Mouse (Mus musculus) adrenal gland, adult 8-10 months (tissue): ENCODE results near the gene Drg1. TPM values are rescaled to one million over a fixed set of nuclear protein-coding genes. Genes with fewer than 3 reads are reported as not detected.

ENCODE experiments used
- DNase-seq: peaks from one replicate; pipeline ENCODE4 v3.0.0; 2022
- total RNA-seq, 4 experiments: library from RNA; stranded (reverse); gene quantifications; 2 replicates each; pipeline ENCODE4 v1.2.4; 2022

The Drg1 gene
- 100 to 1,000 TPM; 104 to 111 (median 110) TPM for total RNA-seq

DNA sequence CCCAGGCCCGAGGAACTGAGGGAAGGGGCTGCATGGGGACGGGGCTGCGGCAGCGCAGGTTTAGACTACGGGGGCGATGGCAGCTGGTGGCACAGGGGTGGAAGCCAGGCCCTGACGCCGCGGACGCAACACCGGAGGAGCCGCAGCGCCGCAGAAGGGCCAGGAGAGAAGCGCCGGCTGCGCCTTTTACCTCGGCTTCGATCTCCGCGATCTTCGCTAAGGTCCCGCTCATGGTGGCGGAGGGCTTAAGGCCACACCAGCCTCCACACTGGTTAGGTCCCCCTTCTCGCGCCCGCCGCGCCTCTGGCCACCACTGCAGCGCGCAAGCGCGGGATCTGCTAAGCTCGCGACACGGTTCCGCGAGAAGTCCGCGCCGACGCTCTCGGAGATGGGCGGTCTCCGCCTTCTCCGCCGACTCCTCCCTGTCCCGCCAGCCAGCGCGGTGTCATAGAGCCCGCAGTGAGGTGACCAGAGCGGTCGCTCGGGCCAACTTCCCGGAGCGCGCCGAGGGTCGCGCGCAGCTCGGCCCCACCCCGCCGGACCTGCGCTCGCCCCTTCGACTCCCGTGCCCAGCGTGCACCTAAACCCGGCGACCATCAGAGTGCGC lies at the start of gene Drg1:
Gene Drg1, minus strand, starts transcription at position 337 of the 607 bp plus-strand sequence.
- peak; percentile 91 for DNase-seq

DNA sequence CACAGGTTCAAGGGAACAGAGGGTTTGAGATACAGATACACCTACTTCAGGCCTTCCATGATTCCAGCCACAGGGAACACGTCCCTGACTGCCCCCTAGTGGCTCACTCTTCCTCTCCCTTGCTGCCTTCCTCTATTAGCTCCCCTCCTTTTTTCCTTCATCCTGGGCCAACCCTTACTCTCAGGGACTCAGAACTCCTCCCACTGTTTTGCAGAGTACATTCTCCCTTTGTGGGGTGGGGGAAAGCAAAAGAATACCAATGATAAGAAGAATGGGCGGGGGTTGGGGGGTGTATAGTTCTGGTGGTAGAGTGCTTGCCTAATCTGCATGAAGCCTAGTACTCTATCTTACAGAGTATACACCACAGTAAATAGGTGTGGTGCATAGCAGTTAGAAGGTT lies 47.9 kb upstream of the Drg1 start:
- peak; percentile 58 for DNase-seq

DNA sequence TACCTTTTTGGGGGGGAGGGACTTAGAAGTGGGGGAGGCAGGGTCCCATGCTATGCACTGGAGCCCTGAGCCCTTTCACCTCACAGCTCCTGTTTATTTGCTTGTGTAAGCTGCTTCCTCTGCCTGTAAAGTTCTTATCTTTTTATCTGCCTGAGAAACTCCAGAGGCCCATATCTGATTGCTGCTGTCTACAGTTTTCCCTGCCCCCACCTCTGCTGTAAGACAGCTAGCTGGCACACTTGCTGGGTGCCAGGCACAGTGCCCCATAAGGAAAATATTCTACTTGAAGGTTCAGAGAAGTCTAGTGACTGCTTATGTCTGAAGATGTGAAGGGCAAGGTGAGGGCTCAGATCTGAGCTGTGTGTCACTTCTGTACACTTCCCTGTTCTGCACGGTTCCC lies 47.1 kb upstream of the Drg1 start:
- DNase-seq: no peak

DNA sequence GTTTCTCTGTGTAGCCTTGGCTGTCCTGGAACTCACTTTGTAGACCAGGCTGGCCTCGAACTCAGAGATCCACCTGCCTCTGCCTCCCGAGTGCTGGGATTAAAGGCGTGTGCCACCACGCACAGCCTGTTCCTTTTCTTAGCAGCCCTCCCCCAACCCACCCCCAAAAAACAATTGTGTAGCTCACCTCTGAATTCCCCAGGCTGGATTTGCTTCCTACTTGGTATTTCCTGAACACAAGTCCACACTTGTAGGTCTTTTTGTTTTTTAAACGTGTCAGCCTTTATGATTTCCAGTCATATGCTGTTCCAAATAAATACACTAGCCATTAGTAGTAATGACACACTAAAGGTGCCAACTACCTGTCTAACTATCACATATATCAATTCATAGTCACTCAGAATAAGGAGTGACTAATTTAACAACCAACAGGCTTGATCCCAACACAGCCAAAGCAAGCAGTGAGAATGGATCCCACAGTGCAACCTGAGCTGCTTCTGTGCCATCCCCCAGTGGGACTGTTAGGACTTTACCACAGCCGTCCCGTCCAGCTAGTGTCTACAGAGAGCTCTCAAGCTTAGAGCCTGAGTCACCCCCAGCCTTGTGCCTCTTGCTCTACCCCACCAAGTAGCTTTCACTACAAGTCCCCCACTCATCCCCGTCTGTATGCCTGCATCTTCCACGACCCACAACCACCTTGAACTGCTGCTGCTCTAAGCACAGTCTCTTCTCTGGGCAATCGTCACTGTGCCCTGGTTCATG lies 45.6 kb upstream of the Drg1 start:
- no peak for DNase-seq

DNA sequence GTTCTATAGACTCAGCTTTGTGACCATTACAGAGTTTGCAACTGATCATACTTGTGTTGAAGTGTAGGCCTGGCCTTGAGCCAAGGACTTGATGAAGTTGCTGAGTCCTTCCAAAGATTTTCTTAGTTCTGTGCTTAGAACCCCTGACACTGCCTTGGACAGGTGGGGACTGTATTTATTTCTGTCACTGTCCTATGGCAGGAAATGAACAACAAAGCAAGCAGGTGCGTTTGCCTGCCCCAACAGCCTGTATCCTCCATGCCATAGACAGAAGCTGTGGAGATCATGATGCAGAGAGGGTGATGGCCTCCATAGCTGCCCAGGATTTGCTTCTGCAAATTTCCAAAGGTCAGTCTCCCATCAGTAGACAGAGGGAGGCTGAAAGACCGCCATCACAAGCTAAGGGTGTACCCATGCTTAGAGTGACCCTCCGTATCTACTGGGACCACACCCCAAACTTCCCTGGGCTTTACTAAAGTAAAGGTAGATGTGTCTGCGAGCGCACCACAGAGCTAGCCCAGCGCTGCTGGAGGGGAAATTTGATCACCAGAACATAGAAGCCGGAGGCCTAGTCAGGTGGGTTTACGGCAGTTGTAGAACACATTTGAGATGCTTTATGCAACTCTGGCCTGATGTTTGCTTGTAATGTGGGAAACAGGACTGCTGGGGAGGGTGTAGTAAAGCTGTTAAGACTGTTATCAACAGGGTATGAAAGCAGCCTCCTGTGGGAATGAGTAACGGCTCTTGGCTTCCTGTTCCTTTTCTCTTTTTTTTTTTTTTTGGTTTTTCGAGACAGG lies 44.8 kb upstream of the Drg1 start:
- no peak for DNase-seq

DNA sequence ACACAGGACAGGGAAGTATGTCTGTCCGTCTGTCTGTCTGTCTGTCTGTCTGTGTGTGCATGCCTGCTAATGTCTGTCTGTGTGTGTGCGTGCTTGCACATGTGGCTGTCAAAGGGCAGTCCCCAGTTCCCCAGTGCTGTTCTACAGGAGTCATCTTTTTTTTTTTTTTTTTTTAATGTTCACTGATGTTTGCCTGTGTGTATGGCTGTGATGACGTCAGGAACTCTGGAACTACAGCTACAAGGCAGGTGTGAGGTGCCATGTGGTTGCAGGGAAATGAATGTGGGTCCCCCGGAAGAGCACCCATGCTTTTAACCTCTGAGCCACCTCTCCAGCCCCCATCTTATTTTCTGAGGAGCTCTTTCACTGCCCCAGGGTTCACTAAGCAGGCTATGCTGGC lies 43.7 kb upstream of the Drg1 start:
- no peak for DNase-seq

DNA sequence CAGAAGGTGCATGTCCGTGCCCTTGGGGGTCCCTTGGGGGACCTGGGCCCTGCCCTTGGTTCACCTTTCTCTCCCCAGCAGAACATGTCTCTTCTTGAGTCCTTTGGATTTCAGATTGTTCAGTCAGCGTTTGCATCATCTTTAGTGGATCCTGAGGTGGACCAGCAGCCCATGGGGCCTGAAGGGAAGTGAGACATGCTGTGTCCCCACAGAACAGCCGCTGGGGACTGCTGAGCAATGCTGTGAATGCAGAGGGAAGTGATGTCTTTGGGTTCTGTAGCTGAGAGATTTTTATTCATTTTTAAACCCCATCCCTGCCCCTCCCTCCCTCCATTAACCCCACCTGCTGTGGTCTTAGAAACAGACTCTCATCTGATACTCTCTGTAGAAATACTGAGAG lies 41.7 kb upstream of the Drg1 start:
- DNase-seq: no peak

DNA sequence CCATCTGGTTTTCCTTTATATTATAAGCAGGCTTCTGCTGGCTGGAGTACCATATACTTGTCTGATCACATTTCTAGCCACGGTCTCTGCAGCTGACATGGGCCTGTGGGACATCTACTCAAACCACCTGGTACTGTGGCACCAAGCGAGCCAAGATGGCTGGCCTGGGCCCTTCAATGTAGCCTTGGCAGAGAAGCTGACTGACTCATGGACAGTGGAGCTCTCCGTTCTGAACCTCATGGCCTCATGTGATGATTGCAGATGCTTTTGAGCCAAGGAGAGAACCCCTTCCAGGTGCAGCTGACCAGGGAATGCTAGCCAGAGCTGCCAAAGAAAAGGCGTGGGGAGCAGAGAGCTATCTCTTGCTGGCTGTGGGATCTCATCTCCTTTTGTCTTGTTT lies 39.6 kb upstream of the Drg1 start:
- DNase-seq: no peak

DNA sequence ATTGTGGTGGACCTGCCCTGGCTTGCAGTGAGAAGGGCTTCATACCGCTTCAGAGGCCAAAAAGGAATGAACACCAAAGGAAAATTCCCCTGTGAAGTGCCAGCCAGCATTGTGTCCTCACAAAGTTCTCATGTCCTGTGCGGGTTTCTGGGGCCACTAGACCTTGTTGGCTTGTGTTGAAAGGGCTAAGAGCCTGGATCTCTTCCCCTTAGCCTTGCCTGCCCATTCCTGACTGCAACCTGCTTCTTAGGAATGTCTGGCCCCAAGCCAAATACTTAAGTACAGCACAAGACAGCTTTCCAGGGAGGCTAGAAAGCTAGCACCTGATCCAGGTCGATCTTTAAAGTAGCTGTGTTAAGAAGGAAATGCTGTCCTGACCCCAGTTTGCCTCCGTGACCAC lies 36.6 kb upstream of the Drg1 start:
- no peak for DNase-seq

DNA sequence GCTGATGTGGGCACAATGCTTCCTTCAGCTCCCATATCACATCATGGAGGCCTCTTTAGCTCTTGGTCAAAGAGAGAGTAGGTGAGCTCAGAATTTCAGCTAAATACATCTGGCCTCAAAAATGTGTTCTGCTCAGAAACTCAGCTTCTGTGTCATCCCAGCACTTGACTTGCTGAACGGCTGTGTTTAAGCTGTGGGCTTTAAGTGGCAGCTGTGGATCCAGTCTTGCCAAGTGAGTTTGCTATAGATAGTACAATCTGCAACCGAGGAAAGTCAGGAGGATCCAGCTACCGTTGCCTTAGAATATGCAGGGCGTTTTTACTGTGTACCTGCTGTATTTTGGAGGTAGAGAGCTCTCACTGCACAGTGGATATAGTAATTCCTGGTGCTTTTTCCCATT lies 36.2 kb upstream of the Drg1 start:
- no peak for DNase-seq

DNA sequence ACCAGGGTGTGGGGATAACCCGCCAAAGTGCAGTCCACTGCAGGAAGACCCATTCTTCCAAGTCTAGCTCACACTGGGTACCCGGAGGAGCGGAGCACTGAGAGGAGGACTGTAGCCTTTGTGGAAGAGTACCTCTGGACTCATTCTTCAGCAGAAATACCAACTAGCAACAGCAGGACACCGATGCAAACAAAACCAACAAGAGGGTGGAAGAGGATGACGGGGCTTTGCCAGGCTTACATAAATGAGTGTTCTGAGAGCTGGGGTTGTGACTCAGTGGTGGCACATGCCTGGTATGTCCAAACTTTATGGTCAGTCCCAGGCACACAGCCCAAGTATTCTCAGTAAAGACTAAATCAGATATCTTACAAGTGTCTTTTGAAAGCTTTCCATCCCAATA lies 34.9 kb upstream of the Drg1 start:
- no peak for DNase-seq

DNA sequence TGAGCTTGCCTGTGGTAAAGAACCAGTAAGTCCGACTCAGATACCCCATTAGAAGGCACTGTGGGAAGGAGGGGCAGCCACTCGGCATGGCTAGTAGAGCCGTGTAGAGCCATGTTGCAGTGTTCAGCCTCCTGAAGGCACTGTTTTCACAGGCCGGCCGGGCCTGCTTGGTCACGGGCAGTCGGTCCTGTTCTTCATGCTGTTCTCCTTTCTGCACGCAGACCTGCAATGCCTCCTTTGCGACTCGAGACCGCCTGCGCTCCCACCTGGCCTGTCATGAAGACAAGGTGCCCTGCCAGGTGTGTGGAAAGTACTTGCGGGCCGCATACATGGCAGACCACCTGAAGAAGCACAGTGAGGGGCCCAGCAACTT lies 32.6 kb upstream of the Drg1 start:
- DNase-seq: no peak

DNA sequence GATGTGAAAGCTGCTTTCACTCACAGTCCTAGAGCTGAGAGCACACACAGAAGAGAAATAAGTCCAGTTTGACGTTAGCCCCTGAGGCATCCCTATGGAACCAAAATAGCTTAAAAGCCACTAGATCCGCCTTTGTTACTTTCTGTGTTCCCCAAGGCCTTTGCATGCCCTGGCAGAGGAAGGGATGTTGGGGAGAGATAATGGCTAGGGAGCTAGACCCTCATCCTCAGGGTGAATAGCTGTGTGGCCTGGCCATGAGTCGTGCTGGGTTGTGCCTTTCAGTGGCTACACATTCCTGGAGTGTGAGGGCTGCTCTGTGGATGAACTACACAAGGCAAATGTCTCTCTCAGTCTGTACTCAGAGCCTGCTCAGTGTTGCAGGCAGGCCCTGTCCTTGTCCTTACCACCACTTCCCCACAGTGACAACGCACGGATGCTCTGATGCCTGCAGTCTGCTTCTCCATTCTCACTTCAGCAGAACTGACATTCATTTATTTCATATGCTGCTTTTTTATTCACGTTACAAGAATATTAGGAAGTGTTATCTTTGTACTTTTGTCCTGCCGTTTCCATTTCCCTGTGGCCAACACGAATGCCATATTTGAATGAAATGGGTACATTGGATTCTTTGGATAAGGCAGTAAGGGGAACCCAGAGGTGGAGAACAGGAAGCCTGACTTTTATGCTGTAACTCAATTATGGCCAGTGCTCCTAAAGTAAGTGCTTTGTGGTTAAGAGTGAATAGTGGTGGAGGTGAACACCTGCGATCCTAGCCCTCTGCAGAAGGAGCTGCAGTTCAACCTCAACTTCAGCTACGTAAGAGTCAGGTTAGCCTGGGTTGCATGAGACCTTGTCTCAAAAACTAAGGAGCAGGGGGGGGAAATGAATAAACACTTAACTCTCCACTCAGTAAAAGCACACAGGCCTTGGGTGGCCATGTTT lies 31.9 kb upstream of the Drg1 start:
- no peak for DNase-seq

DNA sequence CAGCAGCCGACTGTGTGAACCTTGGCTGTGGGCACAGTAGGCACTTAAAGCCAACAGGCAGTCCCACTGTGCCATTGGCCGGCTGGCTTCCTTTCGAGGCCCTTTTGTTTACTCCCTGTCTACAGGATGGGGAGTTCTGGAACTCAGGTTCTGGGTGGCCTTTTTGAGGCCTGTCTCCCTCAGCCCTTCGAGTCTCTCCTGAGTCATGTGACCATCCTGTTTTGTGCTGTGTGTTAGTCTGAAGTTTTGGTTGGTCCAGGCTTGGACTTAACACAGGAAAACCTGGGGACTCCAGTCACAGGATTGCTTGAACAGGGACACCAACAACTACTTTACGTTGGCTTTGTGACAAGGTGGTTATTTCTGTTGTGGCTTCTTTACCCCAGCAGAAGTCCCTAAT lies 29.8 kb upstream of the Drg1 start:
- DNase-seq: no peak

DNA sequence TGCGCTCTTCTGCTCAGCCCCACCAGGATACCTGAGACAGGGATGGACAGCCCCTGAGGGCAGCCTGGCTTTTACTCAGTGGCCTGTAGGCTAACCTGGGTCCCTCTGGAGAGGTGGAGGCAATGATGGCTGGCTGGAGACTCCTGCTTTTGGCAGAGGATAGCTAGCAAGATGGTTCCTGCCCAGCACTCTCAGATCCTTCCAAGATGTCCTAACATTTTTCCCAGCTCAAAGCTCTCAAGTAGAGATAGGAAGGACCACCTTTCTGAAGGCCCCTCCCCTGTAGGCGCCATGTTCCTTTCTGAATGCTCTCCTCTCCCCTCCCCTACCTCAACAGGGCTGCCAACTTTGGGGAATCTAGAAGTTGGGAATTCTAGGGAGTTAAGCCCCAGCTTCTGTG lies 28.4 kb upstream of the Drg1 start:
- DNase-seq: no peak

DNA sequence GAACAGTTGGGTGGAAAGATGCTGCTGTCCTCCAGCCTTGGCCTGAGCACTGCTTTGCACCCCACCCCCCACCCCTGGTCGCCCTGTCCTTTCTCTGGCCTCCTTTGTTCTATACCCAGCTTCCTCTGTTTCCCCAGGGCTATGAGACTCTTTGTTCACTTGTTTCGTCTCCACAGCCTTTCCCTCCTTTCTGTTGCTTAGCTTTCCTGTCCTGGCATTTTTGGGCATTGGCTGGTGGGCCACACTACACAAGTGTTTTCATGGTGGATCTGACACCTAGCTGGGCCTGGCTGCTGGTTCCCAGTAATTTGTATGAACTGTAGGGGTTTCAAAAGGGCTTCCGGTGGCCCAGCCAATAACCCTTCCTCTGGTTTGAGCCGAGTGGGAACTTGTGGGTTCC lies 27.1 kb upstream of the Drg1 start:
- DNase-seq: no peak

DNA sequence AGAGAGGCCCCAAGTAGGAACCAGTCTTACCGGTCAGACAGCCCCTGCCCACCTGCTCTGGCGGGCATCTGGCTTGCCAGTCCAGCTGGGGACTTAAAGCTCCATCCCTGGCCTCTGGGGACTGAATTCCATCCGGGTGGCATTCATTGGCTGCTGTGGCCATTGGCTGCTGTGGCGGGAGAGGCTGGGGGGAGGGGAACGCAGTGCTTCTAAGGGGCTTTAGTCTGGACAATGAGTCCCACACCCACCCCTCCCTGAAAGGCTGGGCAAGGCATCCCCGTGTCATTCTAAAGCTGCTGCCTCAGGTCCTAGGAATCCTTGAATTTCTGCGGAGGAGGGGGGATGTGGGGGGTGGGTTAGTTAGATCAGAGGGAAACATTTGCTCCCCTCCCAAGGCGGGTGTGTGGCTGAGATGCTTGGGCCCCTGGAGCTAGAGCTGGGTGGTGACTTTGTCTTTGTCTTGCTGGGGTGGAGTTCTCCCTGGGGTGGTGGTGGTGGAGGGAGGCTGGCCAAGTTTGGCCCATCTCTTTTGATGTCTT lies 26.6 kb upstream of the Drg1 start:
- no peak for DNase-seq

DNA sequence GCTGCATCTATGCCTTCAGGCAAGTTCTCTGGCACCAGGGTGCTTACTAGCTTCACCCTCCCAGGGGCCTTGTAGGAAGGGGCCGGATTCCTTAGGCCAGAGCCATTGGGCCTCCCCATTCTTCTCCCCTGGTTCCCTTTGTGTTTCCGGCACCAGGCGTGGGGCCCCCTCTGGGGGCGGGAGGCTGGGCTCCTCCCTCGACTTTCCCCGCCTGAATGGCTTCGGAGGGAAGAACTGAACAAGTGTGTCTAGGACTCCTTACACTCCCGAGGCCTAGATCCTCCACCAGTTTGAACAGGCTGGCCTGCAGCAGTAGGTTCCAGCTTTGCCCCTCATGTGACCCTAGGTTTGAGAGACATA lies 25.8 kb upstream of the Drg1 start:
- DNase-seq: no peak

DNA sequence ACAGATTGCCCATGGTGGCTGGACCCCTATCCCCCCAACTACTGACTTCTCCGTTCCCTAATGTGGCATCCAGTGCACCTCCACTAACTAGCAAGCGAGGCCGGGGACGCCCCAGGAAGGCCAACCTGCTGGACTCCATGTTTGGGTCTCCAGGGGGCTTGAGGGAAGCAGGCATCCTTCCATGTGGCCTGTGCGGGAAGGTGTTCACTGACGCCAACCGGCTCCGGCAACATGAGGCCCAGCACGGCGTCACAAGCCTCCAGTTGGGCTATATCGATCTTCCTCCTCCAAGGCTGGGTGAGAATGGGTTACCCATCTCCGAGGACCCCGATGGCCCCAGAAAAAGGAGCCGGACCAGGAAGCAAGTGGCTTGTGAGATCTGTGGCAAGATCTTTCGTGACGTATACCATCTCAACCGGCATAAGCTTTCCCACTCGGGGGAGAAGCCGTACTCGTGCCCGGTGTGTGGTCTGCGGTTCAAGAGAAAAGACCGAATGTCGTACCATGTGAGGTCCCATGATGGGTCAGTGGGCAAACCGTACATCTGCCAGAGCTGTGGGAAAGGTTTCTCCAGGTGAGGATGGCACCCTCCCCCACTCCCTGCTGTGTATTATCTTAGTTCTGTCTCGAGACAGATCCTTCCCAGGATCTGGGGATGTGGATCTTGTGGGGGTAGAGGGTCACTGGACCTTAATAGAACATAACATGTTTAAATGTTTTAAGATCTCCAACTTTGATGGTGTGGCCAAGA lies 25.3 kb upstream of the Drg1 start:
- DNase-seq: no peak

DNA sequence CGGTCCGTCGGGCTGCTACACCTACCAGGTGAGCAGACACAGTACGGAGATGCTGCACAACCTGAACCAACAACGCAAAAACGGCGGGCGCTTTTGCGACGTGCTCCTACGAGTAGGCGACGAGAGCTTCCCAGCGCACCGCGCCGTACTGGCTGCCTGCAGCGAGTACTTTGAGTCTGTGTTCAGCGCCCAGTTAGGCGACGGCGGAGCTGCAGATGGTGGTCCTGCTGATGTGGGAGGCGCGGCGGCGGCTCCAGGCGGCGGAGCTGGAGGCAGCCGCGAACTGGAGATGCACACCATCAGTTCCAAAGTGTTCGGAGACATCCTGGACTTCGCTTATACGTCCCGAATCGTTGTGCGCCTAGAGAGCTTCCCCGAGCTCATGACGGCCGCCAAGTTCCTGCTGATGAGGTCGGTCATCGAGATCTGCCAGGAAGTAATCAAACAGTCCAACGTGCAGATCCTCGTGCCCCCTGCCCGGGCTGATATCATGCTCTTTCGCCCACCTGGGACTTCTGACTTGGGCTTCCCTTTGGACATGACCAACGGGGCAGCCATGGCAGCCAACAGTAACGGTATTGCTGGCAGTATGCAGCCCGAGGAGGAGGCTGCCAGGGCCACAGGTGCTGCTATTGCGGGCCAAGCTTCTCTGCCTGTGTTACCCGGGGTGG lies 24.6 kb upstream of the Drg1 start:
- no peak for DNase-seq
